Mouse (Mus musculus) kidney, adult 2 months (tissue): ENCODE results near the gene Gm12248.

ENCODE experiments used
- CTCF ChIP-seq: fragments of 200-500 bp; conservative IDR thresholded peaks from 2 replicates; pipeline ENCODE4 v1.5.1; 2011; ENCODE audit warnings: low read depth, mild to moderate bottlenecking, control low read depth, low read length, moderate library complexity, mixed read lengths; ENCODE audit not compliant: insufficient read depth, insufficient read length
- POLR2A ChIP-seq: fragments of 200-500 bp; IDR thresholded peaks from one replicate; pipeline ENCODE4 v1.6.1; 2011; ENCODE audit warnings: low read depth, low read length, control low read depth

GRCm38 (mm10) chr11:58121351-58121750, 28.4 kb upstream of the Gm12248 start:
- TF ChIP-seq CTCF (no peak), POLR2A (no peak)
